Mouse (Mus musculus): ENCODE results near the gene Chpt1. TPM values are rescaled to one million over a fixed set of nuclear protein-coding genes. Genes with fewer than 3 reads are reported as not detected.

Gene Chpt1
- polyA plus RNA-seq, 1 experiment from 2014 or later, result 11.5 TPM

DNA sequence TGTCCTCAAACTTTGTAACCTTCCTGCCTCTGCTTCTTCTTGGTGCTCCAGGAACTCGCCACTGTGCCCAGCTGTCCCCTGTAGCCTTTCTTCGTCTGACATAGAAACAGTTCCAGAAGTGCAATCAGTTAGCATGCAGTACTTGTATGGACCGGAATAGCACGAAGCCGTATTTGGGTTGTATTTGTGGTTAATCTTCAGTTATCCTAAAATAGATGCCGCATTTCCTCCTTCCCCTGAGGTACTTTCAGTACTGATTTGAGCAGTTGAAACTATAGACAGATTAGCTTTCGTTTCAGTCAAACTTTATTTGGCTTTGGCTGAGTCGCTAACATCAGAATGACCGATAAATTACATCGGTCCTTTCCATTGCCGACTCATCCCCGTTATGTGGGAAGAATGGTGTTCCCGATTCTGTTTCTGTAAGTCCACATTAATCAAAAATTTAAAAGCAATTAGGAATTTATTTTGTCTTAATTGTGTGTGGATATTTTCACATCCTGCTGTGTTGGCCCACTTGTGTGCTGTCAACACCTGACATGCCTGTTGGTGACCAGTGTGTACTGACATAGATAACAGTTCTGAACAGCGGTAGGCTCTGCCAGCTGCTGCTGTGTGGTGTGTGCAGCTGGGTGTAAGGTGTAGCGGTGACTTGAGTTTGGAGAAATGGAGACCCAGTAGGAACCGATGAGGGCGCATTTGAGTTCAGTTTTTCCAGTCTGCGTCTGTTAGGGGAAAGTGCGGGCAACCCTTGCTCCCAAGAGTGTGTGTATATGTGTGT lies 83.0 kb downstream of the Chpt1 start:
- ATAC-seq (replicated peaks), result no peak
- 93% methylated on average over 19 of the region's 19 CpGs for WGBS
- peaks cover 11% of the 10 kb centered on the region; the same call in 1 of the 2 replicates for H3K36me3 ChIP-seq
- no peak overlapping the region for H3K4me3 ChIP-seq
- H3K4me1 ChIP-seq, result no peaks in the 10 kb centered on the region
- H3K4me2 ChIP-seq (replicated peaks), result no peak overlapping the region
- H3K27ac ChIP-seq (replicated peaks), result no peak overlapping the region
- no peak overlapping the region for H3K9ac ChIP-seq (replicated peaks)
- no peaks in the 10 kb centered on the region for H3K9me3 ChIP-seq
- no peaks in the 10 kb centered on the region for H3K27me3 ChIP-seq

DNA sequence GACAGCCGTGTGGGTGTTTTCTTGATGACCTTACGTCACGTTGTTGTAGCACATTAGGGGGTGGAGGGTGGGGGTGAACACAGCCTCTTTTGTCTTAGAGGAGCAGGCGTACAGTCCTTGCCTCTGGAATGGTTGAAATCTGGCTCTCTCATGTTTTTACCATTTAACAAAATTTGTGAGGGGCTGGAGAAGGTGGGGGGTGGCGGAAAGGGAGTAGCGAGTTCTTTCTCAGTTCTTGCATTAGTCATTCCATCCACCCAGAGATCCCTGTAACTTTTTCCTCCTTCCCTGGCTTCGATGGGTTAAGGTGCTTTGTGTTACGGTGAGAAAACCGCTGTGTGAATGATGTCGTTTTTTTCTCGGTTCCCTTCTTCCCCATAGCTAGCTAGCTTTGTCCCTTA lies 83.7 kb downstream of the Chpt1 start:
- no peak for ATAC-seq (replicated peaks)
- peaks cover 11% of the 10 kb centered on the region; the same call in 1 of the 2 replicates for H3K36me3 ChIP-seq
- H3K4me3 ChIP-seq, result no peak overlapping the region
- no peak overlapping the region for H3K4me2 ChIP-seq (replicated peaks)
- H3K27ac ChIP-seq (replicated peaks), result no peak overlapping the region
- no peaks in the 10 kb centered on the region for H3K4me1 ChIP-seq
- 72% methylated on average over 11 of the region's 11 CpGs for WGBS
- no peak overlapping the region for H3K9ac ChIP-seq (replicated peaks)
- H3K9me3 ChIP-seq, result no peaks in the 10 kb centered on the region
- no peaks in the 10 kb centered on the region for H3K27me3 ChIP-seq

DNA sequence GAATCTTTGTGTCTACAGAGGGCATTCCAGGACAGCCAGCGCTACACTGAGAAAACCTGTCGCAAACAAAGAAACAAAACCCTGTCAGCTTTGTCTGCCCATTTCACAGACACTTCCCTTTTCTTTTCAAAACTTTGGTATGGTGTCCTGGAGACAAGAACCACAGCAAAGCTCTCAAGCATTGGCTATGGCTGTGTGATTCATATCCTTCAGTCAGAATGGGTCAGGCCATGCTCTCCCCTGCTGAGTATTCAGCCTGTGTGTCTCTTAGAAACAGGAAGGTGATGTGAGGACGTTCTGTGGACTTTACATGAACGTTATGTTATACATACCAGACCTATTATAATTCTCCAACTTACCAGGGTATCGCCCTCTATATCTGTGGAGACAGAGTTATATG lies 86.2 kb downstream of the Chpt1 start:
- WGBS, result 94% methylated on average over 5 of the region's 5 CpGs
- ATAC-seq (replicated peaks), result no peak
- Histone ChIP-seq H3K4me1 (peaks cover under 1% of the 10 kb centered on the region; the same call in 1 of the 2 replicates), H3K4me2 (replicated peaks) (no peak overlapping the region), H3K27ac (replicated peaks) (no peak overlapping the region), H3K27me3 (no peaks in the 10 kb centered on the region), H3K9ac (replicated peaks) (no peak overlapping the region), H3K36me3 (peaks cover 11% of the 10 kb centered on the region; the same call in 1 of the 2 replicates), H3K4me3 (no peak overlapping the region), H3K9me3 (no peaks in the 10 kb centered on the region)

DNA sequence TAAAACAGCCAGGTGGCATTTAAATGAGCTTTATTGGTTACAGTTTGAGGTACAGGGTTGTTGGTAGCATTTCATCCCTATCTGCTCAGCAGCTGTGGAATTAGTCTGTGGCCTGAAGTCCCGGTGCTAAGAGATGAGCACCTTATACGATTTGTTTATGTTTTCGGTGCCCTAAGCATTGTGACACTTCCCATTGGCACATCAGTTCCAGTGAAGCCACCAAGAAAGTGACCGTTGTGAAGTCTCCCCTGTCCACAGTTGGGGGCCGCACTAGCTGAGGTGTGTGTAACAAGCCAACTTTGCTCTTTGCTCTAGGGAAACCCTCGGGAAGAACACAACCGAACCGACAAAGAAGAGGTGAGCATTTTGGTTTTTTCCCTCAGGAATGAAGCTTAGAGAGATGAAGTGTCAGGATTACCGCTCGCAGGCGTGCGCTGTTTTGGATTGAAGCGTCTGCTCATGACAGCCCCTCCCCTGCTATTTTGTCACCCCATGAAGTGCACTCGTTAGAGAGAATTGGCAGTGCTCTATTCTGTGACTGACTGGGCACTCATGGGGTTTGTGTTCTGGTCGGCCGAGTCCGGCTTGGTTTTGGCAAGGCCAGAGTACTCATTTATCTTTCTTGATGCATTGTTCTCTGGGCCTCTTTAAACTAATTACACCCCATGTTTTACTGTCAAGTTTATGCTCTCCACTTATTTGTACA lies 91.4 kb downstream of the Chpt1 start:
- H3K4me2 ChIP-seq (replicated peaks), result no peak overlapping the region
- H3K9me3 ChIP-seq, result no peaks in the 10 kb centered on the region
- peaks cover 6% of the 10 kb centered on the region; the same call in 1 of the 2 replicates for H3K4me1 ChIP-seq
- ATAC-seq (replicated peaks), result peak; percentile 72
- H3K36me3 ChIP-seq, result no peaks in the 10 kb centered on the region
- H3K4me3 ChIP-seq, result no peak overlapping the region
- H3K27me3 ChIP-seq, result no peaks in the 10 kb centered on the region
- no peak overlapping the region for H3K27ac ChIP-seq (replicated peaks)
- 42% methylated on average over 17 of the region's 17 CpGs for WGBS
- H3K9ac ChIP-seq (replicated peaks), result no peak overlapping the region

DNA sequence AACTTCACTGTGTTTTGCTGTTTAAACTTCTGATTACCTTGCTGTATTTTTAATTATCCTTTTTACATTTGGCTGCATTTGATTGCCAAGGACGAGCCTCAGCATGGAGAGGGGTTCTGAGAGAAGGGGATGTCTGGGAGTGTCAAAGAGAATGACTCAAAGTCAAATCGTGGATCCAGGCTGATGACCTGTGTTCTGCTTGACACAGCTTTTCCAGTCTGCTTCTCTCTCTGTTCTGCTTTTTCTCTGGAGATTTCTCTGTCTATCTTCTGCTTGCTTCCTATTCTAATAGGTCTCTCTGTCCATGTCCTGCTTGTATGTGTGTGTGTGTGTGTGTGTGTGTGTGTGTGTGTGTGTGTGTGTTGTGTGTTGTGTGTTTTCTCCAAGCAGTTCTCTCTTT lies 94.1 kb downstream of the Chpt1 start:
- Histone ChIP-seq H3K27me3 (no peaks in the 10 kb centered on the region), H3K9ac (replicated peaks) (no peak overlapping the region), H3K4me3 (no peak overlapping the region), H3K9me3 (no peaks in the 10 kb centered on the region), H3K4me1 (peaks cover 6% of the 10 kb centered on the region; the same call in 1 of the 2 replicates), H3K27ac (replicated peaks) (no peak overlapping the region), H3K36me3 (no peaks in the 10 kb centered on the region), H3K4me2 (replicated peaks) (no peak overlapping the region)
- ATAC-seq (replicated peaks), result no peak
- WGBS, result 71% methylated on average over 2 of the region's 2 CpGs

DNA sequence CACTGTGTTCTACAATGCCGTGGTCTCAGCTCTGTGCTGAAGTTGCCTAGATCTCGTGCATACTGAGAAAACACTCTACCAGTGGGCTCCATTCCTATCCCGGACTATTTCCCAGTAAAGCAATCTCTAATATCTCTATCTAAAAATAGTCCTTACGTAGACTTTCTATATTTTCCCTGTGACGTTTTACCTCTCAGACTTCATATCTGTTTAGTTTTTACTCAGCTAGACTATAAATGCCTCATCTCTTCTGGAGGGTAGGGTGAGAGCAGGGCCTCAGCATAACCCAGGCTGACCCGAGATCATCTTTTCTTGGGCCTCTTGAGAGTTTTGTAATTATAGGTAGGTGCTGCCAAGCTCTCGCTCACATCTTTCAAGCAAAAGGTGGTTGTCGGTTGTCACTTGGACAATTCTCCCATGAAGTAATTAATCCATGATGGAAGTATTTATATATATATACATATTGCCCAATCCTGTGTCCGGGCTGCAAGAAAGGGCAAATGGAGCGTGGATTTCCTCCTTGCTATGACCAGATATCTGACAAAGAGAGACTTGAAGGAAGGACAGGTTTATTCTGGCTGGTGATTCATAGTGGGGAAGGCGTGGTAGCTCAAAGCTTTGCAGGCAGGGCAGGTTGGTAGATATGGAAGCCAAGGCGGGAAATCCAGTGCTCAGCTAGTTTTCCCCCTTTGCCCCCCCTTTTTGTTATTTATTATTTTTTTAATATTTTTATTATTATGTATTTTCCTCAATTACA lies 95.8 kb downstream of the Chpt1 start:
- Histone ChIP-seq H3K27ac (replicated peaks) (no peak overlapping the region), H3K4me3 (no peak overlapping the region), H3K36me3 (no peaks in the 10 kb centered on the region), H3K9ac (replicated peaks) (no peak overlapping the region), H3K4me1 (peaks cover 6% of the 10 kb centered on the region; the same call in 1 of the 2 replicates), H3K9me3 (no peaks in the 10 kb centered on the region), H3K4me2 (replicated peaks) (no peak overlapping the region), H3K27me3 (no peaks in the 10 kb centered on the region)
- WGBS, result 94% methylated on average over 12 of the region's 12 CpGs
- no peak for ATAC-seq (replicated peaks)

DNA sequence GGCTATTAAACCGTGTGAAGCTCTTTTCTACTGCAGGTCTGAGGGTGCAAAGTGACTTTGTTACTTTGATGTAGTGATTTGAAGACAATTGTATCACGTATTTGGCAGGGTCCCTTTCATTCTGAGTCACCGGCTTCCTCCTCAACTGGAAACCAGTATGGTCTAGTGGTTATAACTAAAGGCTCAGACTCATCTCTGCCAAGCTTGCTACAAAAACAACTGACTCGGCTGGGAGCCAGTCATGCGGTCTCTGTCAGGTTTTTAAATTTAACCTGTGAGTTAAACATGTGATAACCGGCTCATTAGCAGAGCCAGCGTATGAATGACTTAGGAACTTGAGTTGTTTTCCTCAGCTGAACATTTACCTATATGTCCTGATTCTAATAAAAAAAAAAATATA lies 98.1 kb downstream of the Chpt1 start:
- 81% methylated on average over 7 of the region's 7 CpGs for WGBS
- H3K27me3 ChIP-seq, result no peaks in the 10 kb centered on the region
- no peaks in the 10 kb centered on the region for H3K36me3 ChIP-seq
- no peak overlapping the region for H3K27ac ChIP-seq (replicated peaks)
- no peak overlapping the region for H3K4me3 ChIP-seq
- no peaks in the 10 kb centered on the region for H3K9me3 ChIP-seq
- no peak overlapping the region for H3K4me2 ChIP-seq (replicated peaks)
- no peak overlapping the region for H3K9ac ChIP-seq (replicated peaks)
- no peaks in the 10 kb centered on the region for H3K4me1 ChIP-seq
- ATAC-seq (replicated peaks), result no peak

DNA sequence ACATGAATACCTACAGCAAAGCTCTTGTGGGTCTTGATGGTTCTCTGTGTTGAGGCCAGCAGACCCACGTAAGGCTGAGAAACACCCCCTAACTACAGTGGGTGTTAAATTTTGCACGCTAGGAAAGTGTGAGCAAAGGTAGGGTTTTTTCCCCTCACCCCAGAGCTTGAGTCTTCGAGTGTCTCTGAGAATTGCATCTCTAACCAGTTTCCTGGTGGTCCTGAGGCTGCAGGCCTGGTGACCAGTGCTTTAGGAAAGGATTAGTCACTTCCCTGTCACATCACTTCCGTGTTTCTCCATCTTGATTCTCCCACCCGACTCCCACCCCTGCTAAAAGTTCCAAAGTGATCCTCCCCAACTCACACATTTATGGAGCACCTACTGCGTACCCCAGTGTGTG lies 99.7 kb downstream of the Chpt1 start:
- WGBS, result 95% methylated on average over 6 of the region's 6 CpGs

DNA sequence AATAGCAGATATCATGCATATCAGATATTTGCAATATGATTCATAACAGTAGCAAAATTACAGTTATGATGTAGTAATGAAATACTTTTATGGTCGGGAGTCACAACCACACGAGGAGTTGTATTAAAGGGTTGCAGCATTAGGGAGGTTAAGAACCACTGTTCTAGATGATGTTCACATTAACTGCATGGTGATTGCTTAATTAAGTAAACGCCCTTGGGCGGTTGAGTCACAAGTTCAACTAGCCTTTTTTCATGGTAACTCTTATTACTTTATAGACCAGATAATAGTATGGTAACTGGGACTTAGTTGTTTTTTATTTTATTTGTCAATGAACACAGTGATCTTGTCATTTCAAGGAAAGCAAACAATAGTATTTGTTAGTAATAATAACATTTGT lies 100.9 kb downstream of the Chpt1 start:
- no peak overlapping the region for H3K27ac ChIP-seq (replicated peaks)
- no peak overlapping the region for H3K9ac ChIP-seq (replicated peaks)
- H3K4me2 ChIP-seq (replicated peaks), result no peak overlapping the region
- H3K4me1 ChIP-seq, result no peaks in the 10 kb centered on the region
- H3K36me3 ChIP-seq, result no peaks in the 10 kb centered on the region
- 93% methylated on average over 4 of the region's 4 CpGs for WGBS
- ATAC-seq (replicated peaks), result no peak
- H3K9me3 ChIP-seq, result no peaks in the 10 kb centered on the region
- no peak overlapping the region for H3K4me3 ChIP-seq
- H3K27me3 ChIP-seq, result no peaks in the 10 kb centered on the region

More for the DNA sequence above, 99.7 kb downstream of the Chpt1 start:
- no peak overlapping the region for H3K9ac ChIP-seq (replicated peaks)
- no peak overlapping the region for H3K4me3 ChIP-seq
- no peak for ATAC-seq (replicated peaks)
- no peaks in the 10 kb centered on the region for H3K36me3 ChIP-seq
- no peak overlapping the region for H3K27ac ChIP-seq (replicated peaks)
- no peaks in the 10 kb centered on the region for H3K9me3 ChIP-seq
- H3K4me1 ChIP-seq, result no peaks in the 10 kb centered on the region
- no peak overlapping the region for H3K4me2 ChIP-seq (replicated peaks)
- H3K27me3 ChIP-seq, result no peaks in the 10 kb centered on the region

Other genes with a start within 250 kb of the Chpt1 start
- 0.47 and 0.70 TPM in 2 replicates for gene Dram1, start 125.0 kb downstream of the Chpt1 start, polyA plus RNA-seq (2015; fragmentation: Nextera tagmentation; extraction: Ambion mirVana)
- gene Gnptab, start 124.9 kb downstream of the Chpt1 start, polyA plus RNA-seq (2015; fragmentation: Nextera tagmentation; extraction: Ambion mirVana), result 15.0 and 15.8 TPM in 2 replicates
- gene Sycp3, start 44.5 kb downstream of the Chpt1 start, polyA plus RNA-seq (2015; fragmentation: Nextera tagmentation; extraction: Ambion mirVana), result 0.40 and 0.65 TPM in 2 replicates
- gene Mybpc1, start 101.1 kb upstream of the Chpt1 start, polyA plus RNA-seq (2015; fragmentation: Nextera tagmentation; extraction: Ambion mirVana), result 0.99 and 1.6 TPM in 2 replicates
- 0.10 TPM in 1 of 2 replicates, not detected in the other for gene Spic, start 180.9 kb upstream of the Chpt1 start, polyA plus RNA-seq (2015; fragmentation: Nextera tagmentation; extraction: Ambion mirVana)
- 146 and 150 TPM in 2 replicates for gene Arl1, start 226.8 kb upstream of the Chpt1 start, polyA plus RNA-seq (2015; fragmentation: Nextera tagmentation; extraction: Ambion mirVana)